Mouse (Mus musculus): ENCODE data around the gene Mxra7. TPM values are rescaled to one million over a fixed set of nuclear protein-coding genes. Genes with fewer than 3 reads are reported as not detected.

The Mxra7 gene
- polyA plus RNA-seq (2015; fragmentation: Nextera tagmentation; extraction: Ambion mirVana) = 8.9 and 12.7 TPM in 2 replicates

DNA sequence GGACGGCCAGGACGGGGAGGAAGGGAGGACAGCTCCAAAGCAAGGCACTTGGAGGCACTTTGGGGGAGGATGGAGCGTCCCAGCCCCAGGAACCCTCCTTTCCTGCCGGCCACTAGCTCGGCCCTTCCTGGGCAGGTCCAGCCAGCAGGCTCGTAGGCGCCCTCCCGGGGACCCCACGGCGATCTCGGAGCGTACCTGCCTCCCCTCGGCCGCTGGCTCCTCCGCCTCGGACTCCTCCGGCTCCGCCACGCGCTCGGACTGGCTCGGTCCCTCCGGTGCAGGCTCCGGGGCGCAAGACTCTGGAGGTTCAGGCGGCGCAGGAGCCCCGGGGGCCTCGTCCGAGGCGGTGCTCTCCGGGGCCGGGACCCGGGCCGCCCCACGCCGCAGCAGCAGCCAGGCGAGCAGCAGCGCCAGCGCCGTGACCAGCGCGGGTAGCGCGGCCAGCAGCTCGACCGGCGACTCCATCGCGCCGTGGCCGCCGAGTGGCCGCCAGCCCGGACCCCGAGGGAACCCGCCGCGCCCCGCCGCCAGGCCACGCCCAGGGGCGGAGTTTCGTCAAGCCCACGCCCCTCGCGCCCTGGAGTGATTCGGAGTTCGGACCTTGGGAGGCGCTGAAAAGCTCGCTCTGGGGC is at the start of gene Mxra7:
Gene Mxra7 (minus strand): TSS at position 513 of the 632 bp plus-strand sequence.

DNA sequence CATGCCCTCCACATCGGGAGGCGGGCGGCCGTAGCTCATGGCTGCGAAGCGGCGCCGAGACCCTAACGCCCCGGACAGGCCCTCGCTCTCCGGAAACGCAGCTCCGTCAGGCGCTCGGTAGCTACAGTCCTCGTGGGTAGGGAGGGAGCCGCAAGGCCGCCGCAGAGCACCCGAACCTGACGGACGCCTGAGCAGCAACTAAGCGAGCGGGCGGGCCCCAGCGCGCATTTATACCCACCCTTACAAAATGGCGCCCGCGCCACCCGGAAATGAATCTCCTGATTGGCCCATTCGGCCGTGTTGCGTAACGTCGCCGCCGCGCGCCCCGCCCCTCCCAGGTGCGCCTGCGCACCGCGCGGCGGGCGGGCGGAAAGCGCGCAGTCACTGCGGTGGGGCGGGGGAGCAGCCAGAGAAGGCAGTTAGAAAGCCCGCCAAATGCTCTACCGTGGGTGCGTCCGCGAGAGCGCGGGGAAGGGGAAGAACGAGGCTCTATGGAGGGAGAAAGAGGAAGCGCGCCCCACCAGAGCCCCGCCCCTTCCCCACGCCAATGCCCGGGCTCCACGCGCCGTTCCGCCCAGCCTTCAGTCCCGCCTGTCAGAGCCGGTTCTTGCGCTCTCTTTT is 25.2 kb upstream of the Mxra7 start, which contains the start of gene Srsf2:
Gene Srsf2 (minus strand): TSS at position 204 of the 621 bp plus-strand sequence.

DNA sequence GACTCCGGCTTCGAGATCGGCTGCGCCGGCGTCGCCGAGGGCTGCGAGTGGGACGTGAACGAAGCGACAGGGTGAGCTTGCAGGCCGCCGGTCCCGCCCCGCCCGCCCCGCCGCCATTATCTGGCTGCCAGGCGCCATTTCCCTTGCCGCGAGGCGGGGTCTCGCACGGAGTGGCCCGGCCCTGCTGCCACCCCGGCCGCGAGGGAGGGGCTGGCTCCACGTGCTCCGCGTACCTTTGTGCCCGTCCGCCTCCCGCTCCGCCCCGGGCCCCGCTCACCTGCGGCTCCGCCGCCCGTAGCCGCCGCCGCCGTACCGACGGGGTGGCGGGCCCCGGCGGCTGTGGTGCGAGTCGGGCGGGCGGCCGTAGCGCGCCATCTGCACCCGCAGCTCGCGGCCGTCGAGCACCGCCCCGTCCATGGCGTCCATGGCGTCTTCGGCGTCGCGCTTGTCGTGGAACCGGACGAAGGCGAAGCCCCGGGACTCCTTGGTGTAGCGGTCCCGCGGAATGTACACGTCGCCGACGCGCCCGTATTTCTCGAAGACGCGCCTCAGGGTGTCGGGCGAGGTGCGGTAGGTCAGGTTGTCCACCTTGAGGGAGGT is 24.5 kb upstream of the Mxra7 start, which contains the start of gene Mfsd11:
Gene Mfsd11 (plus strand): TSS at position 150 of the 600 bp plus-strand sequence.

DNA sequence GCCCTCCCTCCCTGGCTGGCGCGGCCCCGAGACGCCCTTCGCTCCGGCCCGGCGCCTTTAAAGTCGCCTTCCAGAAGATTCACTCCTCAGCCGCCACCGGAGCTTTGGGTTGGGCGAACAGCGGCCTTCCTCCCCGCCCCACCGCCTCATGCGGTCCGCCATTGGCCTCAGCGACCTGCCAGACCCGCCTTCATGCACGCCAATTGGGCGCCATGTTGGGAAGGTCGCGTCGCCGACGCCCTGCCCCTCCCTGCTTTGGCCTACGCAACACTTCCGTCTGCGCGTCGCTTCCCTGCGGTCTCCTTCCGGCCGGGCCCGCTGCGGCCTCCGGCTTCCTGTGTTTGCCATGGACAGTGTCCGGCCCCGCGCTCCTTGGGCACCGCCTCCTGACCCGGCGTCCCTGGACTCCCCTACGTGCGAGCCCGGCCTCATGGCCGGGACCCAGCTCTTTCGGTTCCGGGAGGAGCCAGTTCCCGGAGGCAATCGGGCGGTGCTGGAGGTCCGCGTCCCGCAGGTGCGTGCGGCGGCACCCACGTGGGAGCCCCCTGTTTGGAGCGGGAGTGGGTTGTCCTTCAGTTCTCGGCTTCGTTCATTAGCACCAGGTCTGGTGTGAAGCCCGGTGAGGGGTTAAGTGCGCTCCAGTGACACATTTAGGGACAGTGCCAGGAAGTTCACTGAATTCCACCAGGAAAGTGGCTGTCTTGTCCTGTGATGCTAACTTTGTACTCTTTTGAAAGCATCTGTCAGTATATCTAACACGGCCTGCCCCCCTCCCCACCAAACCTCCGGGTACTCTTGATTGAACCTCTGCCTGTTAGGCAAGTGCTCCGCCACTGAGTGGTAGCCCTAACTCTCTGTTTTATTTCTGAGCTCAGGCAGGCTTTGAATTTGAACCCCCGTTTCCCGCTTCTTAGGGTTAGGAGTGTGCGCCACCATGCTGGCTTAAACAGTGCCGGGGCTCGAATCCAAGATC is 15.7 kb upstream of the Mxra7 start, which contains the start of the genes Mettl23 and Jmjd6:
Gene Mettl23 (plus strand): TSS at position 18 of the 973 bp plus-strand sequence.
Gene Jmjd6 (minus strand): TSS at position 189 of the 973 bp plus-strand sequence.

DNA sequence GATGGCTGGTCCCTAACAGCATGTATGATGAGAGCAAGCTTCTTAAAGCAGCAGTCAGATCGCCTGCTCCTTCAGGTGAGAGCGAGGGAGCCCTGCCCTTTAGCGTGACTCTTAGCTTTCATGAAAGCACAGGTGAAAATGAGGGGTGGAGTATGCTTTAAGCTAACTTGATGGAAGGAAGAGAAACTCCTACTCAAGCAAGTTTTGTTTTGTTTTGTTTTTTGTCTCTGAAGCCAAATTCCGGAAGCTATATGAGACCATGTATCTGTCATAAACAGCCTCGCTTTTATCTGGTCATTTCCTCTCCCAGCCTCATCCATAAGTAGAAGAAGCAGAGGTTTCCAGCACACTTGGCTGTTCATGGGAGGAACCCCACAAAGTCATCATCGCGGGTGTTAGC is 52.4 kb downstream of the Mxra7 start, which contains the start of gene St6galnac1:
Gene St6galnac1 (minus strand): TSS at position 101 of the 400 bp plus-strand sequence.

Other genes with a start within 250 kb of the Mxra7 start
- 26.9 and 34.7 TPM in 2 replicates for gene Ube2o, start 246.6 kb downstream of the Mxra7 start, polyA plus RNA-seq (2015; fragmentation: Nextera tagmentation; extraction: Ambion mirVana)
- 0.11 and 0.18 TPM in 2 replicates for gene Aanat, start 241.6 kb downstream of the Mxra7 start, polyA plus RNA-seq (2015; fragmentation: Nextera tagmentation; extraction: Ambion mirVana)
- gene Rhbdf2, start 201.0 kb downstream of the Mxra7 start, polyA plus RNA-seq (2015; fragmentation: Nextera tagmentation; extraction: Ambion mirVana) = 7.3 and 10.1 TPM in 2 replicates
- 0.56 and 0.72 TPM in 2 replicates for gene Prcd, start 174.5 kb downstream of the Mxra7 start, polyA plus RNA-seq (2015; fragmentation: Nextera tagmentation; extraction: Ambion mirVana)
- 5.5 and 7.3 TPM in 2 replicates for gene Cygb, start 173.7 kb downstream of the Mxra7 start, polyA plus RNA-seq (2015; fragmentation: Nextera tagmentation; extraction: Ambion mirVana)
- not detected in 2 replicates for gene St6galnac1, start 52.5 kb downstream of the Mxra7 start, polyA plus RNA-seq (2015; fragmentation: Nextera tagmentation; extraction: Ambion mirVana)
- 45.9 and 46.3 TPM in 2 replicates for gene Mettl23, start 15.2 kb upstream of the Mxra7 start, polyA plus RNA-seq (2015; fragmentation: Nextera tagmentation; extraction: Ambion mirVana)
- gene Jmjd6, start 15.4 kb upstream of the Mxra7 start, polyA plus RNA-seq (2015; fragmentation: Nextera tagmentation; extraction: Ambion mirVana) = 28.6 and 29.2 TPM in 2 replicates
- 19.3 and 20.5 TPM in 2 replicates for gene Mfsd11, start 24.4 kb upstream of the Mxra7 start, polyA plus RNA-seq (2015; fragmentation: Nextera tagmentation; extraction: Ambion mirVana)
- 583 and 603 TPM in 2 replicates for gene Srsf2, start 25.0 kb upstream of the Mxra7 start, polyA plus RNA-seq (2015; fragmentation: Nextera tagmentation; extraction: Ambion mirVana)
- 0.02 and 0.07 TPM in 2 replicates for gene Mgat5b, start 90.8 kb upstream of the Mxra7 start, polyA plus RNA-seq (2015; fragmentation: Nextera tagmentation; extraction: Ambion mirVana)